9 mouse cellular contexts compared by ENCODE assay signal in genomic region chr8:21134342-21134741, GRCm38 (mm10). TPM values are rescaled to one million over a fixed set of nuclear protein-coding genes. Genes with fewer than 3 reads are reported as not detected.
A peak's percentile ranks its signal among the peaks of the same experiment; 100 is the strongest.
DNase-seq lines count a peak whose midpoint lies in the region; TF ChIP-seq lines count a peak whose summit lies in the region.
"Not testable (repeated sequence)": the region's sequence is repeated elsewhere in the genome, so short reads cannot be mapped to it uniquely, and the experiment has no call there.
"Had no signal": no experiment of that assay in that cellular context is flagged by ENCODE, and none has a peak within 500 bp of the region (broad histone marks: within the 10 kb centered on the region; RNA-seq: fewer than 3 reads in every experiment).

Gene Defa30 (plus strand): TSS chr8:21134642.

- not testable (repeated sequence) for H3K27ac ChIP-seq in small intestine, adult 2 months (ENCODE audit: insufficient read depth, low read depth, low read length)

- not testable (repeated sequence) for H3K4me3 ChIP-seq in small intestine, adult 2 months (ENCODE audit: low read depth, low read length)

- DNase-seq in heart, adult 11 months: peak; percentile 55
- not testable (repeated sequence) for DNase-seq in large intestine, adult 2 months (ENCODE audit: low read depth, low spot score)

- H3K27me3 ChIP-seq in small intestine, adult 2 months (ENCODE audit: control insufficient read depth, insufficient read depth, low read length): not testable (repeated sequence)

- TF ChIP-seq CTCF in small intestine, adult 2 months (IDR thresholded peaks at IDR 0.05; ENCODE audit: extremely low read depth, insufficient read length, insufficient replicate concordance, low read depth, low read length): not testable (repeated sequence)

- H3K4me1 ChIP-seq in small intestine, adult 2 months (ENCODE audit: control insufficient read depth, insufficient read depth, insufficient read length, low read length): not testable (repeated sequence)

- H3K36me3 ChIP-seq in small intestine, adult 2 months (ENCODE audit: control insufficient read depth, insufficient read depth, low read length): not testable (repeated sequence)

- not testable (repeated sequence) for TF ChIP-seq POLR2A in small intestine, adult 2 months (IDR thresholded peaks at IDR 0.05; ENCODE audit: low read depth, low read length)

- WGBS in large intestine, adult 2 months: 48% methylated on average over 3 of the region's 3 CpGs
- WGBS in small intestine, adult 2 months: 43% methylated on average over 3 of the region's 3 CpGs

RNA-seq across cellular contexts. Expression of gene Defa30, which starts in this region (rescaled TPM):
- polyA plus RNA-seq in large intestine, adult 2 months (2012; rRNA removed): 502 and 3,193 TPM in 2 replicates
- 261 and 977 TPM in 2 replicates for polyA plus RNA-seq in small intestine, adult 2 months (2012; rRNA removed)
- polyA plus RNA-seq: activated CD4-positive, CD25-positive, alpha-beta regulatory T cell, adult 4 months; adrenal gland, adult 2 months; brain, embryonic 14.5 days; C2C12; CD4-positive, CD25-positive, alpha-beta regulatory T cell, adult 4 months; G1E had no signal
